Mouse (Mus musculus) megakaryocyte, embryonic 14.5 days (primary cell): ENCODE measurements at regions not wholly inside any gene's neighbourhood (a gene's known extent, or its start where the extent isn't known, plus 50 kb on each side); places are given as distances from the start of the nearest gene placed in this dataset.

Source experiments
- H3K27me3 ChIP-seq: replicated peaks from 2 replicates; pipeline ENCODE3; 2012; ENCODE audit warnings: inconsistent platforms
- H3K36me3 ChIP-seq: replicated peaks from 2 replicates; pipeline ENCODE3; 2012; ENCODE audit warnings: low read length, inconsistent platforms, mixed read lengths
- H3K4me1 ChIP-seq: 2 replicates; pipeline ENCODE4 v1.6.1; 2012; ENCODE audit warnings: inconsistent platforms
- H3K4me3 ChIP-seq: replicated peaks from 2 replicates; pipeline ENCODE3; 2012; ENCODE audit warnings: moderate library complexity, mild to moderate bottlenecking, inconsistent platforms
- H3K9me3 ChIP-seq: 2 replicates; pipeline ENCODE4 v1.6.1; 2012; ENCODE audit warnings: inconsistent platforms
- FLI1 ChIP-seq: IDR thresholded peaks from 2 replicates; pipeline ENCODE4 v1.6.1; 2012; ENCODE audit warnings: low read length, inconsistent platforms, mixed read lengths
- GATA1 ChIP-seq: IDR thresholded peaks from 3 replicates; pipeline ENCODE4 v1.6.1; 2012; ENCODE audit warnings: mixed read lengths, low read length, inconsistent platforms, borderline replicate concordance

DNA sequence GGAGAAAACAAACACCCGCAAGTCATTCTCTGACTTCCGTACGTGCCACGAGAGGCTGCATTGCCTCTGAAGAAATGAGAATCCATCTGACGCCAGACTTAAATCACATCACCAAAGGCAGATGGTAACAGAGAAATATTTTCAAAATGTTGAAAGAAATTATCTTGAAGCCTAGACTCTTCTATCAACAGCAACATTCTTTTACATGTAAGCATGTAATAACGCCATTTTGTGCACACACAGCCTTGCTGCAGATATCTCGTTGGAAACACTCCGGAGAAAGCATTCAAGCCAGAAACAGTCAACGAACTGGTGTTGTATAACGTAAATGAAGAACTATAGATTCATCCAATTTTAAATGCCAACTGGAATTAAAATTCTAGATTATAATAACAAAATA lies 1483.1 kb upstream of the Gulo start:
- no peaks in the 10 kb centered on the region for H3K4me1 ChIP-seq
- no peaks in the 10 kb centered on the region for H3K36me3 ChIP-seq
- no peaks in the 10 kb centered on the region for H3K27me3 ChIP-seq
- no peak overlapping the region for H3K4me3 ChIP-seq
- no peaks in the 10 kb centered on the region for H3K9me3 ChIP-seq
- TF ChIP-seq FLI1 (no peak), GATA1 (no peak)

DNA sequence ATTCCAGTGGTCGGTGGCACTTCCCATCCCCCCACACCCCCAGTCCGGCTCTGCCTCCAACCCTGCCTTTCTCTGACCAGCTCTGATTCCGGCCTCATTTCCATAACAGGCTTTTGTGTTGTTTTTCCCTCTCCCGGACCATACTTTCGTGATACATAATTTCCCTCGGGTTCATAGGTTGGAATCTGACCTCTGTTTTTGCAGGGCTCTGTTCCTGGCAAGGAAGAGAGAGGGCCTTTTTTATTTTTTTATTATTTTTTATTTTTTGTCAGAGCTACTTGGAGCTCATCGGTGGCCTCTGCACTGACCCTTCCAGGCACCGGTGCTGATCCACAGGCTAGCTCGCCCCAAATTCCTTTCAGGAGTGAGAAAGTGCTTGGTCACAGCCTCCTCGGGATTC lies 1477.7 kb upstream of the Gulo start:
- Histone ChIP-seq H3K4me1 (no peaks in the 10 kb centered on the region), H3K4me3 (no peak overlapping the region), H3K9me3 (no peaks in the 10 kb centered on the region; the same call in 1 of the 2 replicates), H3K27me3 (no peaks in the 10 kb centered on the region), H3K36me3 (no peaks in the 10 kb centered on the region)
- TF ChIP-seq FLI1 = no peak
- TF ChIP-seq GATA1 = no peak

DNA sequence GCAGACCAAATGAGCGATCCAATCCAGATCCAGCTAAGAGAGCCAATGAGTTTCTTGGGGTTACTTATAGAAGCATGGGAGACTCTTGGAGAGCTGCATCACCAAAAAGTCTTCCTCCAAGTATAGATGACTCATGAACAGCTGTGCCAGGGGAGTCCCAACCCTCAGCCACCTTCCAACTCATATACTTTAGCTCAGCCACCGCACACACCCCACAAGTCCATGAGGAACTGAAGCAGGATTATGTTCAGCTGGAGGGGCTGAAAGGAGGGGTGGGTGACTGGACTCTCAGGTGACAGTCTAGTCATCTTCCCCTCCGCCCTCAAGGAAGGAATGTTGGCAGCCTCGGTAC lies 1476.4 kb upstream of the Gulo start:
- H3K4me1 ChIP-seq = no peaks in the 10 kb centered on the region
- H3K36me3 ChIP-seq = no peaks in the 10 kb centered on the region
- TF ChIP-seq FLI1 (no peak), GATA1 (no peak)
- no peaks in the 10 kb centered on the region; the same call in 1 of the 2 replicates for H3K9me3 ChIP-seq
- H3K27me3 ChIP-seq = no peaks in the 10 kb centered on the region
- no peak overlapping the region for H3K4me3 ChIP-seq

DNA sequence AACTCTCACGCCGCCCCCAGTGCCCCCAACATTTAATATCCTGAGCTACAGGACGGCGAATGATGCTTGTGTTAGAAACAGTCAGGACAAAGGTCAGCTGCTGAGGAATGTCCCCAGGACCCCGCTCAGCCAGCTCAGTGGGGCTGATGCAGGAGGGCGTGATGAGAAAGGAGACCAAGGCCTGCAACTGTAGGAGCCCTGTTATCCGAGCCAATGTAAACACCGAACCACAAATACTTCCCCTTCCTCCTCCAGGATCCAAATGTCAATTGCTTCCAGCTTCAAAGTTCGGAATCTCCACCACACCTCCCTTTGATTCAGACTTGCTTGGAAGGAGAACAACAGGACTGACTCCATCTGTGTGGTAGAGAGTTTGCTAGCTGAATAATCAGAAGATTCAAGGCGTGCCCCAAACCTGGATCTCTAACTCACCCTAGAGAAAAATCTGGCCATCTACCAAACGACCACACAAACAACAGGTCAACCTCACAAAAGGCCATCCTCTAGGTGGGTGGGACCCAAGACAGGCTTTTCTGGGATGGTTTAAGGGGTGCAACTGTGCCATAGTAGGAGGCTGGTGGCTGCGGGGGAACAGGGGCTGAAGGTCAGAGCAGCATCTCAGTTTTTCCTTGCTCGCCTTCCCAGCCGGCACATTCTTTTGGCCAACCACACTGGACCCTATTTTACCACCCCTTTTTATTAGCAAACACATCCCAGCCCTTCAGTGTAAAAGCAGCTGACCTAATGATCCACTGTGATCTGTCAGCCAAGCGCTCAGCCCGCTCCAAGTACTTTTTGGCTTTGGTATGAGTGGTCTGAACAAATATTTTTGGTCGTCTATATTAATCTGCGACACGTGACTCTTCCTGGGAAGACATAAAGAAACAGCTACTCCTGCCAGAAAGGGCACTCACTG lies 1475.8 kb upstream of the Gulo start:
- Histone ChIP-seq H3K4me1 (no peaks in the 10 kb centered on the region), H3K36me3 (no peaks in the 10 kb centered on the region), H3K27me3 (no peaks in the 10 kb centered on the region), H3K4me3 (no peak overlapping the region), H3K9me3 (no peaks in the 10 kb centered on the region; the same call in 1 of the 2 replicates)
- TF ChIP-seq GATA1 = no peak
- no peak for TF ChIP-seq FLI1
